ENCODE assay signal across 8 mouse cellular contexts in the genomic region with DNA sequence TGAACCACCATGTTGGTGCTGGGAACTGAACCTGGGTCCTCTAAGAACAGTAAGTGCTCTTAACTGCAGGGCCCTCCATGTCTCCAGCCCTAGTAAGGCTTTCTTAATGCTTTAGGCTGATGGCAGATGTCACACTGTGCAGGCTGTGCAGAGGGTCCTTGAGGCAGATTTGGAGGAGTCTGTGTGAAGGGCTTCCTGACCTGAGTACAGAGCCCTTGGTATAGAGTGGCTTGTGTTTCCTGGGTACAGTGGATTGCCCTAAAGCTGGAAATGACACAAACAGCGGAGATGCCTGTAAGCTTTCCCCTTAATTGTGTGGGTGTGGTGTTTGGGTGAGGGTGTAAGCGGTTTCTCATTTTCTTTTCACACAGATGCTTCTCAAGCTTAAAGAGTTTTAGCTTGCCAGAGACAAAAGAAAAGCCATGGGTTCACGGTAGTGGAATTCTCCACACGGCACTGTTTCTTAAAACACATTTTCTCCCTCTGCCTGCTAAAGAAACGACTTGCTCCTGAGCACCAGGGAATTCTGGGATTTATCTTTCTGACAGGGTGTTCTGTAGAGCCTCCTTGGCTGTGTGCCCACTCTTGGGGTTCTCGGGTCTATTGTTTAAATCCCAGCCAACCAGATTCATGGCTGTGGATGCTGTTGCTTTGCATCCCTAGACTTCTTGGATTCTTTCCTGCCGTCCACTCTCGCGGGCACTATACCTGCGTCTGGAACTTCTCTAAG. TPM values are rescaled to one million over a fixed set of nuclear protein-coding genes. Genes with fewer than 3 reads are reported as not detected.
DNase-seq lines count a peak whose midpoint lies in the region; ATAC-seq and TF ChIP-seq lines count a peak whose summit lies in the region.

No protein-coding gene starts in this region.

- H3K27me3 ChIP-seq in cerebellum, adult 2 months (ENCODE audit: control insufficient read depth, insufficient read depth, low read length) = no peaks in the 10 kb centered on the region; the same call in 1 of the 2 replicates
- H3K27me3 ChIP-seq in neural tube, embryonic 14.5 days (ENCODE audit: control insufficient read depth, insufficient read depth, low read length) = no peaks in the 10 kb centered on the region

- no peak overlapping the region for H3K27ac ChIP-seq in cerebellum, adult 2 months (ENCODE audit: insufficient read depth, low read length)
- H3K27ac ChIP-seq in neural tube, embryonic 14.5 days (ENCODE audit: low read depth, low read length) = peak overlapping the region; percentile 55; the same call in 1 of the 2 replicates

- TF ChIP-seq POLR2A in cerebellum, adult 2 months (IDR thresholded peaks at IDR 0.05; ENCODE audit: borderline replicate concordance, insufficient read depth, low read length) = no peak

- no peak for TF ChIP-seq CTCF in cerebellum, adult 2 months (IDR thresholded peaks at IDR 0.05; ENCODE audit: borderline replicate concordance, insufficient read depth, low read depth, low read length)

- peaks cover 3% of the 10 kb centered on the region; the same call in 1 of the 2 replicates for H3K4me1 ChIP-seq in cerebellum, adult 2 months (ENCODE audit: control insufficient read depth, insufficient read depth, low read length)
- peaks cover 21% of the 10 kb centered on the region for H3K4me1 ChIP-seq in neural tube, embryonic 14.5 days (ENCODE audit: control insufficient read depth, insufficient read depth, low read length)

- peak; percentile 23 to 45 for DNase-seq in cerebellum, adult 2 months
- peak; percentile 63 for DNase-seq in testis, postnatal 10 days (ENCODE audit: low spot score)
- DNase-seq in testis, postnatal 14 days (ENCODE audit: low spot score) = no peak
- DNase-seq in left cerebral cortex, adult 18-20 months (ENCODE audit: low spot score in 2 of 2) = peak; percentile 11
- DNase-seq in thymus, adult 18-20 months = no peak
- DNase-seq in thymus, postnatal 10 days (ENCODE audit: low spot score in 2 of 2) = no peak

- H3K9ac ChIP-seq in neural tube, embryonic 14.5 days (replicated peaks; ENCODE audit: low read depth, low read length) = no peak overlapping the region

- H3K4me3 ChIP-seq in cerebellum, adult 2 months (replicated peaks; ENCODE audit: insufficient read depth, low read depth, low read length) = no peak overlapping the region
- no peak overlapping the region for H3K4me3 ChIP-seq in neural tube, embryonic 14.5 days (ENCODE audit: low read depth, low read length)

- 20% methylated on average over 10 of the region's 10 CpGs for WGBS in cerebellum, adult 2 months
- WGBS in neural tube, embryonic 14.5 days = 8% methylated on average over 10 of the region's 10 CpGs

- ATAC-seq in cerebellum, adult (ENCODE audit: insufficient number of reproducible peaks, low FRiP score, low TSS enrichment) = no peak
- peak; percentile 74 for ATAC-seq in neural tube, embryonic 14.5 days (ENCODE audit: low read depth)

- no peaks in the 10 kb centered on the region for H3K36me3 ChIP-seq in neural tube, embryonic 14.5 days (ENCODE audit: control insufficient read depth, insufficient read depth, low read length)

- H3K4me2 ChIP-seq in neural tube, embryonic 14.5 days (ENCODE audit: low read depth, low read length) = peak overlapping the region; percentile 21; the same call in 1 of the 2 replicates

- H3K9me3 ChIP-seq in neural tube, embryonic 14.5 days (ENCODE audit: control insufficient read depth, low read length) = no peaks in the 10 kb centered on the region

RNA-seq across cellular contexts. Expression of a gene that starts 28.9 kb away (rescaled TPM):
- 13.2 and 13.5 TPM in 2 replicates for polyA plus RNA-seq in cerebellum, adult 2 months (2012; rRNA removed)
- total RNA-seq in left cerebral cortex, adult 18-20 months (2021) = 10 to 100 TPM; 16.4 to 21.6 TPM
- 22.7 and 26.1 TPM in 2 replicates for polyA plus RNA-seq in neural tube, embryonic 14.5 days (2014; fragmentation: Nextera tagmentation; extraction: Ambion mirVana)

Comparison
In these comparisons a context has a peak if more than half of its experiments do, and no peak if none do; other contexts are left out.
1. DNase-seq: peak in cerebellum, adult 2 months (2 of 2), testis, postnatal 10 days (single experiment) and left cerebral cortex, adult 18-20 months (2 of 2); none in testis, postnatal 14 days (single experiment), thymus, adult 18-20 months (0 of 2) and thymus, postnatal 10 days (0 of 2).